Mouse (Mus musculus) cerebellum, postnatal 10 days (tissue): ENCODE measurements around the gene Awat2.
"Not testable (repeated sequence)": the region's sequence is repeated elsewhere in the genome, so short reads cannot be mapped to it uniquely, and the experiment has no call there.

Experiments used
- DNase-seq, 2 experiments: peaks; one replicate each; pipeline ENCODE4 v3.0.0; 2021; ENCODE audit warnings: mixed read lengths in 2 of 2

Gene Awat2

DNA sequence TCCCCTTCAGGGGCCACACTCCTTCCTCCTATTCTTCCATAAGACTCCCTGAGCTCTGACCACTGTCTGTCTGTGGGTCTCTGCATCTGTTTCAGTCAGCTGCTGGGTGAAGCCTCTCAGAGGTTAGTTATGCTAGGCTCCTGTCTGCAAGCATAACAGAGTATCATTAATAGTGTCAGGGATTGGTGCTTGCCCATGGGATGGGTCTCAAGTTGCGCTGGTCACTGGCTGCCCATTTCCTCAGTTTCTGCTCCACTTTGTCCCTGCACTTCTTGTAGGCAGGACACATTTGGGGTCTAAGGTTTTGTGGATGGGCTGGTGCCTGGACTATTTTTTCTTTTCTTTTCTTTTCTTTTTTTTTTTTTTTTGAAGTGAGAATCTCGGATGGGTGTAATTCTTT, at the start of gene Awat2:
Gene Awat2 (minus strand): TSS at position 101 of the 400 bp plus-strand sequence.
- not testable (repeated sequence) for DNase-seq

DNA sequence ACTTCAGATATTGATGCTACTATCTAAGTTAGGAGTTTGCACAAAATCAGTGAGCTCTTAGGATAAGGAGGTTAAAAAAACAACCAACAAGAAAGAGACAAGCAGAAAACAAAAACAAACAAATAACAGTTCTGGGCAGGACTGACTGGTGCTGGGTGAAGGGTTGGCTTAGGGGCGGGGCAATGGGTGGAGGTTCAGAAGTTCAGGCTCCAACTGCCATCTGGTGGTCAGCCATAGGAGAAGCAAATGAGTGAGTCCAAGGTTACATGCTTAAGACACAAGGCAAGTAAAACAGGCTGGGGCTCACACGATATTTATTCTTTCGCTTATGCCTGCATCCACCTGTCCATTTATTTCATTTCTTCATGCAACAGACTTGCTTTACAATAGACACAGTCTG, 37.8 kb upstream of the Awat2 start:
- DNase-seq, result peak; percentile 77 to 82

DNA sequence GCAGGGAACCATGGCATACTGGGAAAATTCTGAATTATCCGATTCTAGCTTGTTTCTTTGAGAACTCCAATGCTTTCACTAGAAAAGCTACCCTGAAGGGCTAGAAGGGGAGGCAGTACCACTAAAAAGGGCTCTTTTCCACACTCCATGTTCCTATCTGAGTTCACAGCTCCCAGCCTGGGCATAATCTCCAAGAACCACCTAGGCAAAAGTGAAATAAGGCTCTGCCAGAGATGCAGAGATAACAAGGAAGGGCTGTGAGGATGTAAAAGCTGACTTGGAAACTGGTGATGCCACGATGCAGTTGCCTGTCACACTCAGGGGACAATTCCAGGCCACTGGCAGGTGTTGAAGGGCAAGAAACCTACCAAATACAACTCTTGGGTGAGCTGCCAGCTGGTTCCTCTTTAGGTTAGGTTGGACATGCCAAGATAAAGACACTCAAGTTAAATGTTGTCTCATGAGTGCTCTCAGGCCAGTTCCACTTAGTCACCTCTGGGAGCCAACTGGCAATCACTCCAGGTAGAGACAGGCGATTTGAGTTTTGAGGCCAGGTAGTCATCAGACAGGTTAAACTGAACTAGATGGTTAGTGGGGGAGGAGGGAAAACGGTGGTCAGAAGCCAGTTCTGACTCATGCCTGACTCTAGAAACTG, 33.2 kb upstream of the Awat2 start:
- no peak for DNase-seq

DNA sequence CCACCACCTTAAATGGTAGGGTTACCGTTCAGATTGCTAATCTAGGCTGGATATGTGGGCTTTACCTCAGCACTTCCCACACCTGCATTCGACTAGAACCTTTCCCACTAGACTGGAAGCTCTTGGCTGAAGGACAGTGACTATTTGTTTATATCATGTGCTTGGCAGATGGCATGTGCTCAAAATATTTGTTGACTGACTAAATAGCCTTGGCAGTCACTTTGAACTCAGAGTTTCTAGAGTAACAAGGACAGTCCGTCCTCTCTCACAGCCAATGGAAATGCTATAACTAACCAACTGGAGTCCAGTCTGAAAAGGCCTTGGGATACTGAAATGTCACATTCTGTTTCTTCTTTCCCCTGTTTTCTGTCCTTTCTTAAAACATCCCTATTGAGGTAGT, 29.0 kb upstream of the Awat2 start:
- no peak for DNase-seq

DNA sequence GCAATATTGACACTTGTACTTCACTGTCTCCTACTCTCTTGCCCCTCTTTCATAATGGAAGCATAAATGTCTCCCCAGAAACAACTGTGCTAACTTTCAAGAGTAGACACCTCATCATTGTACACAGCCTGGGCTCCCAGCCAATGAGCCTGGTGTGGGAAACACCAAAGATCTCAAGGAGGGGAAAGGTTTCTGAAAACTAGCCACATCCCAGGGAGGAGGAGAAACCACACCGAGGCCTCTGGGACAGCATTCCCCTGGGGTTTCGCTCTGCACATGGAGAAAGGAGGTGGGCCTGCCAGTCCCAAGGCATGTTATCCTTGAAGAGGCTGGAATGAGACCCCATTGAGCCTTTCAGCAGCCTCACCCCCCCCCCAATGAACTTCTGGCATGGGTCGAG, 27.6 kb upstream of the Awat2 start:
- no peak for DNase-seq

DNA sequence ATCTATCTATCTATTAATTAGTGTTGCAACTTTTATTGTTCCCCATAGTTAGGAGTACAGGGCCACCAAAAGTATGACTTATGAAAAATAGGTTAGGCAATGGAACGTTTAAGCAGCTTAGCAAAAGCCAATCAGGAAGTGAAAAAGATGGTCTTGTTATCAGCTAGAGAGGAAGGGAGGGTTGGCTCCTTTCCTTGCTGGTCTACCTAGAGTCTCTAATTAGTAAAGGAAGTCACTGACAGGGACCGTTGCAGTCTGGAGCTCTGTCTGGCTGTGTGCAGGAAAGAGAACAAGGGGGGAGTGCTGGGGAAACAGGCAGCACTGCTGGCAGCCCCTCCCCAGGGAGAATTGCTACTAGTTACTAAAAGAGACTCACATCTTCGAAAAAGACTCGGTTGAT, 25.5 kb upstream of the Awat2 start:
- no peak for DNase-seq

DNA sequence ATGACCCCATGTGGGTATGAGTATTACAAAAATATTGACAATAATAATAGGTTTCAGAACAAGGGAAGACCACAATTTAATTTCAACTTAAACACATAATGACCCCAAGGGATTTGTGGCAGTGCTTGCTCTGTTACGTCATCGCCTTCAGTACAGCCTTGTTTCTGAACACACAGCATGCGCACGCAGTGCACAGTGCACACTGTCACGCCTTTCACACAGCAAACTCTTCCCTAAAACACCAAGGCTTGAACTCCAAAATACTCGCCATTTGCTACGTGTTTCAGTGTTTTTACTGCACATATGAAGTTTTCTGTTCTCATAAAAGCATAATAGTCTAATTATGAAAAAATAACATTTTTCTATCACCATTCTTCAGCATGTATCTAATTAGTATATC, 1.0 kb upstream of the Awat2 start:
- DNase-seq, result no peak

DNA sequence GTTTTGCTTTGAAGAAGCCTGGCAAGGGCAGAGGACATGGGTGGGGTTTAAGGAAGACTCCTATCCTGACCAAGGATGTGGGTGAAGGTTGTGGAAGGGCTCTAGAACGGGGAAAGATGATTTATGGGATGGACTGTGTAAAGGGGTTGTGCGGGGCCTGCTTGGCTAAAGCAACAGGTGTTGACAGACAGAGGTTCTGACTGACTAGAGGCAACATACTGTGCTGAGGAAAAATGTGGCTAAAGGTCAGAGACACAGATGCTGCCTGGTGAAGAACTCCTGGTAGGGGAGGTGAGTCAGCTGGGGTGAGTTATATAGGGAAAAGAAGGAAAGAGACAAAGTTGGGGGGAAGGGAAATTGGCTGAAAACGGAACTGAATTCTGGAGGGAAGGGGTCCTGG, 10.2 kb downstream of the Awat2 start:
- no peak for DNase-seq

DNA sequence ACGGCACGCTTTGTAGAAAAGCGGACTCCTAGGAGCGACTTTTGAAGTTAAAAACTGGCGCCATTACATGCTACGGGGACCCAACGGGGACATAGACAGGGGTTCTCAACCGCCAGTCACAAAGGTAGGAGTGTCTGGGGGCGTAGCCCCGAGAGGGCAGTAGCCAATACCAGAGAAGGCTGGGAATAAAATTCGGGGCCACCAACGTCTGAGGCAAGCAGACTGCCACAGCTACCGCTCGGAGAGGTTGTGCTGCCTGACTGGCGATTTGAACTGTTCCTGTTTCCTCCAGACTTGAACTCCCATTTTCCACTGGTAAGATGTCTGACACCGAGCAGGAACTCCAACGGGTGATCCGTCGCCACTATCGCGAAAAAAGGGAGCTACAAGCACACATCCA, 13.8 kb downstream of the Awat2 start, which contains the start of gene Otud6a:
Gene Otud6a (plus strand): TSS at position 321 of the 400 bp plus-strand sequence.
- DNase-seq, result no peak

DNA sequence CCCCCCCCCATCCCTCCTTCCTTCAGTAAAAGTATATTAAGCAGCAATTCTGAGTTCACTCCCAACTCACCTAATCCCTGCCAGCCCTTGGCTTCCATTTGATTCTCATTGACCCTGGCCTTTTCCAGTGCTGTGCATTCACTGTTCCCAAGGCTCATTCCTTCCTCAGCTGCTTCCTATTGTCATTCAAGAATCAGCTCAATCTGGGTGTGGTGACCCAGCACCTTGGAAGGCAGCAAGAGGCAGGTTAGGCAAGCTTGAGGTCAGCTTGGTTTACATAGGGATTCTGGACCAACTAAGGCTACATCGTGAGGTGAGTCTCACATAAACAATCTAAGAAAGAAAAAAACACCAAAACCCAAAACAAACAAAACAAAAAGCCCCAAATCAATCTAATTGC, 33.3 kb downstream of the Awat2 start:
- no peak for DNase-seq

DNA sequence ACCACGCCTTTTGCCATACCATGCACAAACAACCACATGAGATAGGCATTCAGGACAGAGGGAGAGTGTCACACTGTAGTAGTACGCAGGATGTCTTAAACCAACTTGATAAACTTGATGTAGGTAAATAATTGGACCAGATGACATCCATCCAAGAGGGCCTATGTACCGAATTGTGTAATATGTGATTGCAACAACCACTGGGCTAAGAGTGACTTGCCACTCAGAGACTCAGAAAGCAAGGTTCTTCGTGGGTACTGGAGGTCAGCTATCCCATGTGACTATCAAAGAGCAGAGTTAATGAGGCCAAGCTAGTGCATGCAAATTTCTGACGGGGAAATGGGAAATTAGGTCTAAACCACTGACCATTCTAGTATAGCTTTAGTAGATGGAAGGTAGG, 40.9 kb downstream of the Awat2 start:
- no peak for DNase-seq

DNA sequence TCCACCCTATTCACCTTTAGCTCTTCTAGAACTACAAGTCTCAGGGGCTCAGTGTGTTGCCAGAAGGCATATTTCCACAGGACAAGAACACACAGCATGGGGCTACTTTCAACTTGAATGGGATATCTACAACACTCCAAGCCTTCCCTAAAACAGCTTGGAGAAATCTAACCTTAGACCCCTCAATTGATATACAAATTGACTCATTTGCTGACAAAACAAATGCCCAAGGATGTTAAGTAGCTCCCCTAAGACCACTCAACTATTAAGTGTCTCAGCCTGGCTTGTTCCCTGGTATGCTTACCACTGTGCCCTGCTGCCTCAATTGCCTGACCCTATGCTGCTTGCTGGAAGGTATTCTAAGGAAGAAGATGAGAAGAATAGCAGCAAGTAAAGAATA, 41.6 kb downstream of the Awat2 start:
- DNase-seq, result no peak

DNA sequence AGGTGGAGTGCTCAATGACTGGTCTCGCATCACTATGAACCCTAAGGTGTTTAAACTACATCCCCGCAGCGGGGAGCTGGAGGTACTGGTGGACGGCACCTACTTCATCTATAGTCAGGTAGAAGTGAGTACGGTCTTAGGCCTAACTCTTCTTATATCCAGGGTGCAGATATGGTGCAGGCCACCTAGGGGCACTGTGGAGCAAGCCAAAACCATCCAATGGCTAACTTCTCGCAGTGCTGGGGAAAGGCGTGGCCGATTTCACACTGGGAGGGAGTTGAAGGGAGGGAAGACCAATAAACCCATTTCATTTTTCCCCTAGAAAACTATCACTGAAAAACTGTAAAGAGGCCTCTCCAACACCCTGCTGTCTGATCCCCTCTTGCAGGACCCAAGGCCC, 47.5 kb downstream of the Awat2 start:
- peak in 1 of 2 experiments; percentile 6 for DNase-seq

DNA sequence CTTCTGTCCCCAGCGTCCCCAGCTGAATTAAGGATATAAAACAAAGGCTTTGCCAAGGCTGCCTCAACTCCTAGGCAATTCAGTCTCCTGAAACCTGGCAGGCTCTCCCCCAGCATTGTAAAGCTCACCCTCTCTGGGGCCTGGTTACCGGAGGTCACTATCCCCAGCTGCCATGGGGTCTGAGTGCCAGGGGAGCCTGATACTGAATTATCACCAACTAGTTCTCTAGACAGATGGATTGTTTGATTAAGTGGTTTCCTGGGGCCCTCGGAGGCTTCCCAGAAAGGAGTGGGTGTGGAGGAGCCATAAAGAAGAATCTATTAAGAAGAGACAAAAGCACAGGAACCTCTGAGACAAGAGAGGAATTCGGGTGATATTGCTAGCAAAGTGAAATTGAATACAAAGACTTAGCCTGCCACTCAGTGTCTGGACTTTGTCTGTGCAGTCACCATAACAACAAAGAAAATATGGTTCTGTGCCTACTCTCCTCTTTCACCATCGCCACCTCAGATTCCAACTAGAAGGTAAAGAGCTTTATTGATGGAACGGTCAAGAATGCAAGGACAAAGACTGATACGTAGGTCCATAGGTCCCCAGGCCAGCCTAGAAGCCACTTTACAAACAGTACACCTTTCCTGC, 48.2 kb downstream of the Awat2 start:
- peak; percentile 12 to 23 for DNase-seq

DNA sequence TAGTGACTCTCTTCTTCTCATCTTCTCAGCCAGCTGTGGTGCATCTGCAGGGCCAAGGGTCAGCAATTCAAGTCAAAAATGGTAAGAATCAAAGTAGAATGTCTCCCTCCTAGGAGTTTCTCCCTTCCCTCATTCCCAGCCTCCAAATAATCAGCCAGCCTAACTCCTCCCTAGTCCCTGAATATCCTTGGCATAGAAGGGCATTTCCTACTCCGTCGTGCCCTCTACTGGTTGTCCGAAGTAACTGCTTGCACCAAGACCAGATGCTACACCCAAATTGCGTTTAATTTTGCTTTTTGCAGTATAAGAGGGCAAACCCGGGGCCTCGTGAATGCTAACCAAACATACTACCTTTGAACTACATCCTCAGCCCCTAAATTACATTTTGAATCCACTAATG, 50.2 kb downstream of the Awat2 start:
- peak; percentile 65 to 72 for DNase-seq

DNA sequence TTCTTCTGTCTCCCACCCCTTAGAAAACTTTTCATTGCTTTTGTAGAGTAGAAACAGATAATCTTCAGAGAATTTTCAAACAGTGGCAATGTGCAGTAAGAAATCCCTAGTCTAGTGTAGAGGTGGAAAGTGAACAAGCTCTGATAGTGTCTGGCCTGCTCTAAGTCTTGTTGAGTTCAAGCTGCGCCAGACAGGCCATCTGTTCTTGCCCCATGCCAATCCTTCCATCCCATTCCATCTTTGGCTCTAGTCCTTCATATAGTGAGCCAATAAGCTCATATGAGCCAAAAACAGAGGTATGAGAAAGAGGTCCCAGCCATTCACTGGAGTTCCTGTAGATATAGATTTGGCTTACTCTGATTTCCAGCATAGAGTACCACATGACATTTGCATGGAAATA, 52.6 kb downstream of the Awat2 start:
- peak; percentile 79 for DNase-seq

DNA sequence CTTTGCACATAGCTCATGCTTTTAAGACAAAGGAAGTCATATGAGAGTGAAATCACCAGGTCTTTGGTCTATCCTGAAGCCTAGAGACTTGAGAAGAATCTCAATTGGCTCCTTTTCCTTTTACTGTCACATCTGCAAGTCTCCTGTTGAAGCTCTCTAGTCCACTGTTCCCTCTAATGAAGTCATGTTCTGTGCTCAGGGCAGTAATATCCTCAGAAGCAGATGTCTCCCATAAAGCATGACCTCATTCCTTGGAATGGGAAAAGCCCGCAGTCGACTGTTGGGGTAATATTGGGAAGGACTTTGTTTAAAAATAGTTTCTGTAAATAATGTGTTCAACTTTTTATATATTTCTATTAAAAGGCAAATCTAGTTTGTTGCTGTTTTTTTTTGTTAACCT, 85.5 kb downstream of the Awat2 start:
- no peak for DNase-seq
